Mouse (Mus musculus): ENCODE results near the gene Dlx5. TPM values are rescaled to one million over a fixed set of nuclear protein-coding genes. Genes with fewer than 3 reads are reported as not detected.

Gene Dlx5
- total RNA-seq, 2 experiments from 2014 or later = 4.3 to 6.1 TPM

DNA sequence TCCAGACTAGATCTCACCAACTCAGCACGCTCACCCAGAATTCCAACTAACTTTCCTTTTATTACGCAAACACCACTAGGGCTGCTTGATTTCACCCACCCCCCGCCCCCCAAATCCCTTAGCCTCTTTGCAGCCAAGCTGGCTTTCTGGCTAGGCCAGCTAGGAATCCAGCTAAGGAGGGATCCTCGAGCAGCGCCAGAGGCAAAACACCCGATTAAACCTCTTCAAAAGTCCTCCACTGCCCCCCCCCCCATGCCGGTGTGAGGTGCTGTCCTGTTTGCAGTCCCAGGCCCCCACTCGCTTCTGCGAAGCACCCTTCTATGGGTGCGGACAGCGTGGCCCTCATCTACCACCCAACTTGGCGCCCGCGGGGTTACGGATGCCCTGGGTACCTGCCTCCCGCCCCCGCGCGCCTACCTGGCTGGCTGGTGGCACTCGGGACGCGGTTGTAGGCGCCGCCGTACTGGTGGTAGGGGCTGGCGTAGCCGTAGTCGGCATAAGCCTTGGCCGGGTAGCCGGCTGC, 709 bp downstream of the Dlx5 start:
- no peak for DNase-seq (ENCODE audit: low spot score in 2 of 2)
- TF ChIP-seq CTCF (conservative IDR thresholded peaks at IDR 0.05) = no peak
- H3K27ac ChIP-seq = no peak overlapping the region
- peak overlapping the region; percentile 49 for H3K4me3 ChIP-seq

DNA sequence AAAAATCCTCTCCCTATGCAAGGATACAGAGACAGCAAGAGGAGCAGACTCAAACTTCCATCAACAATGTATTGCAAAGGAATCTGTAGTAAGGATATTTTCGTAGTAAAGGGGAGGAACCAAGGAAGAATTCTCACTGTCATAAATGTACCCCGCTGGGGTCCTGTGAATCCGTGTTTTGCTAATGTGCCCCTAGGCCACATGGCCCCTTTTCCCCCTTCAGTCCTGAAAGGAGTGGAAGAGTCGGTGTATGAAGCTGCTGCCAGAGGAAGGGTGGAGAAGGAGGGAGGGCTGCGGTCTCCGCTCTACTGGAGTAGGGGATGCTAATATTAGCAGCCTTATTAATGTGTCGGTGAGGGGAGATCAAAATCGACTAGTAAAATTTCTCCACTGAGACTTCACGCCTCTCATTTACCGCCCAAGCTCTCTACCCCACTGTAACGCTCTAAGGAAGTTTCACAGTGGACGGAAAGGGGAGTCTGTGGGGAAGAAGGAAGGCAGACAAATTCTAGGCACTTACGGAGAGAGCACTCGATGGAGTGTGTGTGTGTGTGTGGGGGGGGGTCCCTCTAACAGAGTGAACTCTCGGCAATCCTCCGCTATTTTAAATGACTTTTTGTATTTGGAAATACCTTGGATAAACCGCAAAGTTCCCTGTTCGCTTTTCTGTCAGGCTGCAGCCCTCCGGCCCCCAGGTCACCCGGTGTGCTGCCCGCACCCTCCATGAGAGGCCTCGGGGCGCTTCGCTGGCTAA, 1.3 kb downstream of the Dlx5 start:
- no peak overlapping the region for H3K27ac ChIP-seq
- H3K4me3 ChIP-seq = peak overlapping the region; percentile 22; the same call in 1 of the 2 replicates
- no peak for TF ChIP-seq CTCF (conservative IDR thresholded peaks at IDR 0.05)
- DNase-seq (ENCODE audit: low spot score in 2 of 2) = no peak

DNA sequence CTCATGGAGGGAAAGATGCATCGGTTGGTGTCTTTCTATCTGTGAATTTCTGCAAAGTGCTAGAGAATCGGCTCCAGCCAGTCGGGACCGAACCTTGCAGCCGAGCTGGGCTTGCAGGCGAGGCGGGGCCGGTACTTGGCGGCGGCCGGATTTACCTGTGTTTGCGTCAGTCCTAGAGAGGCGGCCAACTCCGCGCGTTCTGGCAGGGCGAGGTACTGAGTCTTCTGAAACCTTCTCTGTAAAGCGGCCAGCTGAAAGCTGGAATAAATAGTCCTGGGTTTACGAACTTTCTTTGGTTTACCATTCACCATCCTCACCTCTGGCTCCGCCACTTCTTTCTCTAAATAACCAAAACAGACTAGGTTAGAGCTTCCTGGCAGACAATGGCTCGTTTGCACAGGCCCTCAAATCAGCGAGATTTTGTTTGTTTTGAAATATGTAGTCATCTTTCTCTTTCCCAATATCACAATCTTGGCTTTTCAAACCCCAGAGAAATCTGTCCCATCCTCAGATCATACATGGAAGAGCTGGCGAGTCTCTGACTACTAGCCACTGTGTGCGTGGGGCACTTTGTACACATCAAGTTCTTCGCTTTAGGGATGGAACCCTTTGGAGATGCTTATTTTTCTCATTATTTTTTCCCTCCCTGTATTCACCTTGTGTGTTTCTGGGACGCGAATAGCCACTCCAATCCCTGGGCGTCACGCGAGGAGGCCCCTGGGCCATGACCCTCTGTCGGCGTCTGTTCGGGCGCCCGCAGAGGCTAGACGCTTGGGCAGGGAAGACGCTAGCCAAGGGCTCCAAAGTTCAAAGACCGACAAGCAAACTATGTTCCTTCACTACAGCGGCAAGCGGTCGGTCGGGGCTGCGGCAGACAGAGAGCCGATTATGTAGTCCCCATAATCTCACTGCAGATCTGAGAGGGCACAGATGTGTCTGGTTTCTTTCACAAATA, 2.2 kb downstream of the Dlx5 start:
- TF ChIP-seq CTCF (conservative IDR thresholded peaks at IDR 0.05) = no peak
- Histone ChIP-seq H3K4me3 (peak overlapping the region; percentile 22; the same call in 1 of the 2 replicates), H3K27ac (no peak overlapping the region)
- DNase-seq (ENCODE audit: low spot score in 2 of 2) = no peak

DNA sequence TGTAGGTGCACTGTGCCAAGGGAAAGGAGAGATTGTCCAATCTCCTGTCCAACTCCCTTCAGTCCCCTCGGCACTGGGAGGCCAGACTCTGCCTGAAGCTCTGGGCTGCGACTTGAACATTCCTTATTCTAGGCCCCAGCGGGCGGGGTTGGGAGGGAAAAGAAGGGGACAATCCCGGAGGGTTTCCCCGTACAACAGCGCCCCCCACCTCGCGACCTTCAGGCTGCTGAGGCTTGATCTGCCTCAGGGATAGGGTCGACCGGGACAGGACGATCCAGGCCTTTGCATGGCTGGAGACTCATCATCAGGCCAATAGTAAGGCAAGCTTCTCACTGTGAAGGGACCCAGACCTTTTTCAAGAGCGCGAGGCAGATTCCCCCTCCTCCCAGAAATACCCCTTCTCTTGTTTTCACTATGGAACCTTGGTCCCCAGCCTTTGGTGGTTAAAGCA, 3.0 kb downstream of the Dlx5 start:
- no peak for DNase-seq (ENCODE audit: low spot score in 2 of 2)
- Histone ChIP-seq H3K4me3 (no peak overlapping the region), H3K27ac (no peak overlapping the region)
- no peak for TF ChIP-seq CTCF (conservative IDR thresholded peaks at IDR 0.05)

DNA sequence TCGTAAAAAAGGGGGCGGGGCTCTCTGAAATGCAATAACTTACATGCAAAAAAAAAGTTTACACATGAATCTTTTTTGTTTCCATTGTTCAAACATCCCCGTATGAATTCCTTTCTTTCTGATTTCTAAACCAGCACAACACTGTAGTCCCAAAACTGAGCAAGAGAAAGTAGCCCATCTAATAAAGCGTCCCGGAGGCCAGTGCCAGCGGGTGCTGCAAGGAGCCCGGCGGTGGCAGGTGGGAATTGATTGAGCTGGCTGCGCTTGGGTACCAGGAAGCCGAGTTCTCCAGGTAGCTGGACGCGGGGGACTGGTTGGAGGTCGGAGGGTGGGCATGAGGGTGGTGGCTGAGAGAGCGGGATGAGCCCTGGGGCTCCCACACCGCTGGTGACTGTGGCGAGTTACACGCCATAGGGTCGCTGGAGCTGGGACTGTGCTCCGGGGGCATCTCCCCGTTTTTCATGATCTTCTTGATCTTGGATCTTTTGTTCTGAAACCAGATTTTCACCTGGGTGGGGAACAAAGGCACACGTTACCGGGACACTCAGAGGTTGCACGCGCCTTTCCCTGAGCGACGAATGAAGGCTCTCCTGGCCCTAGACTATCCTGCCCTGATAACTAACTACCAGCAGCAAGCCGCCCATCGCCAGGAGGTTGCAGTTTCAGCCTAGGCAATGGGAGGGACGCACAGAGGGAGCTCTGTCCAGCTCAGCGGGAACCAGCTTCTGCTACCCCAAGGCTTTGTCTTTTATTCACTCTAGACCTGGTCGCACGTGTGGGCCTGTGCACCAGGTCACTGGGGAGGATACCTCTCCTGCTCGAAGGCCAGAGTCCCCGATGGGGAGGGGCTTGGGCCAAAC, 3.7 kb downstream of the Dlx5 start:
- Histone ChIP-seq H3K27ac (no peak overlapping the region), H3K4me3 (no peak overlapping the region)
- TF ChIP-seq CTCF (conservative IDR thresholded peaks at IDR 0.05) = no peak
- DNase-seq (ENCODE audit: low spot score in 2 of 2) = no peak

DNA sequence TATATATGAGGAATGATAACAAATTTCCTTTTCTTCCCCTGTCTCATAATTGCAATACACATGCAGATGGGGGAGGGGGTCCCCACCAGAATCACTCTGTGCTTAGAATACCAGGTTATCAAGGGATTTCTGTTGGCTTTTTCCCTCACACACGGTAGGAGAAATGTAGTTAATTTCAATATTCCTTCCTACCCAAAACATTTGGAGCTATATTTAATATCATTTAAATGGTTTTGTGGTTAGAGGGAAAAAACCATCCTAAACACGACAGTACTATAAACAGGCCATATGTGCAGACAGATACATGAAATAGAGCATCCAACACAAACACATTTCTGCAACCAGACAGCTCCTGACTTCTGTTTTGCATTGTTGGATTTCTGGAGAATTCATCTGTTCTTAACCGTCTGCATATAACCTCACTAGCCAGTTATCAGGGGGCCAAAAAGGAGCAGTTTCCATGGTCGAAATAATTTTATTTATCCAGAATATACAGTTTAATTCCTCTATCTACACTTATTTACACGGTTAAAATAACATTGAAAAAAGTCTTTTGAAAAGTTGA, 4.5 kb downstream of the Dlx5 start:
- DNase-seq (ENCODE audit: low spot score in 2 of 2) = no peak
- Histone ChIP-seq H3K27ac (no peak overlapping the region), H3K4me3 (no peak overlapping the region)
- TF ChIP-seq CTCF (conservative IDR thresholded peaks at IDR 0.05) = no peak

DNA sequence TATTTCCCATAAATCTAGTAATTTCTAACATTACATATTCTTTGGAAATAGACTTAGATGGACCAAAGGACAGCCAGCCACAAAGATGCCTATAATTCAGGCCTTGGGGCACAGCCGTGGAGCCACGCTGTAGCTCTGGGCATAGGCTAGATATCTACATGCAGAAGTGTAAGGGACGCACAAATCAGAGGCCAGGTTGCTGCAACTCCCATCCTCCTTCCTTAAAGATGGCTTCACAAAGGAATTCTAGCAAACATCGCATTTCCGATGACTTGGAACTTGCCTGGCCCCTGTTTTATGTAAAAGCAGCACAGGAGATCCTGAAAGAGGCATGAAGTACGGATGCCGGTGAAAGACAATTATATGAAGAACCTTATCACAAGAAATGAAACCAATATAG, 5.2 kb downstream of the Dlx5 start:
- no peak for TF ChIP-seq CTCF (conservative IDR thresholded peaks at IDR 0.05)
- Histone ChIP-seq H3K27ac (no peak overlapping the region), H3K4me3 (no peak overlapping the region)
- DNase-seq (ENCODE audit: low spot score in 2 of 2) = no peak

DNA sequence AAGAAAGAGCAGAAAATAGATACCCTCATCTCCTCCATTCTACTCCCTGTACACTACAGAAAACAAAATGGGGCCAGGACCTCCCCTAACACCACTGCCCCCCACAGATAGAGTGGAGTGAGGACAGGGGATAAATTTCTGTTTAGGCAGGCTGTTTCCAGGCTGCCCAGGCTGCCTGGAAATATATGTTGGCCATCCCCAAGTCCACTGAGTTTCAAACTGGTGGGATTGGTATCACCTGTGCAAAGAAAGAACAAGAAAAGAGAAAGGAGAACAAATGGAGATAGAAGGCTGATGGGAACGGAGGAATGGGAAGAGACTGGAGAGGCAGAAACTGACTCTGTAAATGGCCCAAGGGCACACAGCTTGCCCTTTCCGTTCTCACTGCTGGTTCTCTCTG, 5.7 kb downstream of the Dlx5 start:
- DNase-seq (ENCODE audit: low spot score in 2 of 2) = no peak
- Histone ChIP-seq H3K4me3 (no peak overlapping the region), H3K27ac (no peak overlapping the region)
- TF ChIP-seq CTCF (conservative IDR thresholded peaks at IDR 0.05) = no peak

DNA sequence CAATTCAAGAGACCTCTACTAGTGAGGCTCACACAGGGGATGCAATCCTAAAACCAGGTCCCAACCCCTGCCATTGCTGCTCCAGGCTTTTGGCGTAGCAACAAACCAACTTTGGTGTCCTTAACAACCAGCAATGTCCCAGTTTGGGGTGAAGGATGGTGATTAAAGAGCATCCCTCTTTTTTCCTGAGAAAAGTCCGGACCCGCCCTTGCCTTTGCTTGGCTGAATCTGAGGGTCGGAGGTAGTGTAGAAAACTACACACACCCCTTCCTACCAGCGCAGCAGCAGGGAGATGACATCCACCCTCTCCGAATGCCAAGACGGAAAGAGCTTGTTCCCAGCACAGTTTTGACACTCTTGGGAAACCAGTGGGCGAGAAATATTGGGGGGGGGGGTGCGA, 6.2 kb downstream of the Dlx5 start:
- no peak overlapping the region for H3K27ac ChIP-seq
- no peak for TF ChIP-seq CTCF (conservative IDR thresholded peaks at IDR 0.05)
- no peak overlapping the region for H3K4me3 ChIP-seq
- no peak for DNase-seq (ENCODE audit: low spot score in 2 of 2)

DNA sequence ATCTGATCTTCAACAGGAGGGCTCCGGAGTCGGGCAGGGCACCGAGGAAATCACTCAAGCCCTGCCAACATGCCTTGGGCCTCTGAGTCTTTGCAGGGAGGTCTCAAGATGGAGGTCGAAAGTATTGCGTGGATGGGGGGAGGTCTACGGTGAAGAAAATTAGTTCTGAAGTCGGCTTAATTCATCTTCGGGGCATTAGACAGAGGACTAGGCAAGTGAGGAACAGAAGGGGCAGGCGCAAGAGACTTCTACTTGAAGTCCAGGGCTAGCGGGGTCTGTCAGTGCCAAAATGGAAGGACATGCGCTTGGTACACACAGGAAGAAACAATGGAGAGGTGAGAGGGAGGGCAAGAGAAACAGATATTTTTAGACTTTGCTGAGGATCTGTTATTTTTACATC, 6.7 kb downstream of the Dlx5 start:
- TF ChIP-seq CTCF (conservative IDR thresholded peaks at IDR 0.05) = no peak
- no peak for DNase-seq (ENCODE audit: low spot score in 2 of 2)
- Histone ChIP-seq H3K4me3 (no peak overlapping the region), H3K27ac (no peak overlapping the region)

DNA sequence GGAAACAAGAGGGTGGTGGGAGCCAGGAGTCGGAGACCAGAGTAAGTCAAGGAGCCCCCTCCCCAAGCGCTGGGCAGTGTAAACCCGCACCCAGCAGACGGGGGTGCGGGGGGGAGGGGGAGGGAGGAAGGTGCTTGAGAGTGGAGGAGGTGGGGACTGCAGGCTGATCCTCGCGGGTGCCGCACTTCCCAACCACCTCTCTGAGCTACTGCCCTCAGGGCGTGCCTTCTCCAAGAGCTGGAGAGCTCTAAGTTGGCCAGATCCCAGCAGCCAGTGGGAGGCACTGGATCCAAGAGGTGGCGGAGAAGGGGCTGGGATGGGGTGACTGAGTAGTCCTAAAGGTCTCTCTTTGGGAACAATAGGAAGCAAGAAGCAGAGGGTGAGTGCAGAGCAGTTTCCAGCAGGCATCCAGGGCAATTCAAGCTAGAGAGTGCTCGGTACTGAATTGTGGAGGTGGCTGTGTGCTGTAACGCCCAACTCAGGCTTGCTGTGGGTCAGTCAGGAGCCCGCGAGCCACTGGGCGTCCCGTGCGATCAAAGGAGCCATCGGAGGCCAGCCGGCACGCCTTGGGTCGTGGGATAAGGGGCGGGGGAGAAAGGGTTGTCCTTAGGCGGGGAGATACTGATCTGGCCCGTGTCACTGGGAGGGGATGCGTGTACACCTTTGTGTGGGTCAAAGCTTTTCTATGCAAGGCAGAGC, 7.7 kb downstream of the Dlx5 start:
- Histone ChIP-seq H3K27ac (no peak overlapping the region), H3K4me3 (no peak overlapping the region)
- DNase-seq (ENCODE audit: low spot score in 2 of 2) = no peak
- no peak for TF ChIP-seq CTCF (conservative IDR thresholded peaks at IDR 0.05)

Data from layer of hippocampus, adult 2 months (tissue).